In the genomic region with DNA sequence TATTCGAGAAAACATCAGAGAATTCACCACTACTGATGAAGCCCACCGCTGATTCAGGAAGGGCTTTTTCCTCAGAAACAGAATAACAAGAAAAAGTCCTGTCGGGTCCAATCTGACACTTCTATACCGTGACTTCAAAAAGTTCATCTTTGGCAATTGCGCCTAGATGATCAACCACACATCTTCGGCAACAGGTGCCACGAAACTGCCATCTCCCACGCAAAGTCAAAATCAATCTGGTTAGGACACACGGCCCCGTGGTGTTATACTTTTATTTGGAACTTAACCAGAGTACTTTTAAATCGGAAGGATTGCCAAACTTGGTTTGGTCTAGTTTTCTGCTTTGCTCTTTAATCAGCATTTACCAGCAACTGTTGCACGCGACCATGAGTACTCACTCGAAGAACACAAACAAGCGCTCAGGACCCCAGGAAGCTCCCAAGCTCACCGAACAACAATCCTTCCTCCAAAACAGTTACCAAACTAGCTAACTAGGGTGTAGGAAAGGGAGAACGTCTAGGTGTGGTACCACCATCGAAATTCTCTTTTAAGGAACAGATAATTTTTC, we compare ENCODE assay signal across 8 mouse cellular contexts. TPM values are rescaled to one million over a fixed set of nuclear protein-coding genes. Genes with fewer than 3 reads are reported as not detected.
DNase-seq lines count a peak whose midpoint lies in the region; ATAC-seq and TF ChIP-seq lines count a peak whose summit lies in the region.

No protein-coding gene starts in this region.

- H3K36me3 ChIP-seq in forebrain, embryonic 15.5 days = no peaks in the 10 kb centered on the region
- H3K36me3 ChIP-seq in liver, embryonic 13.5 days = no peaks in the 10 kb centered on the region
- H3K36me3 ChIP-seq in thymus, adult 2 months (ENCODE audit: control insufficient read depth, insufficient read depth, low read length) = no peaks in the 10 kb centered on the region

- peak overlapping the region; percentile 80 for H3K4me2 ChIP-seq in forebrain, embryonic 15.5 days (replicated peaks)
- peak overlapping the region; percentile 78 for H3K4me2 ChIP-seq in liver, embryonic 13.5 days

- no peaks in the 10 kb centered on the region for H3K9me3 ChIP-seq in forebrain, embryonic 15.5 days
- no peaks in the 10 kb centered on the region for H3K9me3 ChIP-seq in liver, embryonic 13.5 days (replicated peaks)

- H3K4me1 ChIP-seq in cerebellum, adult 2 months (ENCODE audit: control insufficient read depth, insufficient read depth, low read length) = no peaks in the 10 kb centered on the region; the same call in 1 of the 2 replicates
- H3K4me1 ChIP-seq in forebrain, embryonic 15.5 days = peaks cover 31% of the 10 kb centered on the region
- H3K4me1 ChIP-seq in liver, embryonic 13.5 days (replicated peaks) = peaks cover 55% of the 10 kb centered on the region
- H3K4me1 ChIP-seq in thymus, adult 2 months (replicated peaks; ENCODE audit: control insufficient read depth, insufficient read depth, low read length) = peaks cover 8% of the 10 kb centered on the region

- 2% methylated on average over 18 of the region's 18 CpGs for WGBS in cerebellum, adult 2 months
- WGBS in forebrain, embryonic 15.5 days = 1% methylated on average over 18 of the region's 18 CpGs
- WGBS in liver, embryonic 13.5 days (ENCODE audit: insufficient replicate concordance) = 1% methylated on average over 18 of the region's 18 CpGs
- WGBS in thymus, adult 2 months = under 1% methylated on average over 18 of the region's 18 CpGs

- H3K4me3 ChIP-seq in cerebellum, adult 2 months (replicated peaks; ENCODE audit: insufficient read depth, low read depth, low read length) = peak overlapping the region; percentile 77
- peak overlapping the region; percentile 72 for H3K4me3 ChIP-seq in forebrain, embryonic 15.5 days
- H3K4me3 ChIP-seq in liver, embryonic 13.5 days (replicated peaks) = peak overlapping the region; percentile 91
- H3K4me3 ChIP-seq in thymus, adult 2 months (ENCODE audit: control insufficient read depth, insufficient read depth, low read length) = peak overlapping the region; percentile 60

- no peaks in the 10 kb centered on the region for H3K27me3 ChIP-seq in cerebellum, adult 2 months (ENCODE audit: control insufficient read depth, insufficient read depth, low read length)
- no peaks in the 10 kb centered on the region for H3K27me3 ChIP-seq in forebrain, embryonic 15.5 days
- H3K27me3 ChIP-seq in liver, embryonic 13.5 days = no peaks in the 10 kb centered on the region
- no peaks in the 10 kb centered on the region for H3K27me3 ChIP-seq in thymus, adult 2 months (ENCODE audit: control insufficient read depth, insufficient read depth, low read length)

- no peak for TF ChIP-seq CTCF in cerebellum, adult 2 months (IDR thresholded peaks at IDR 0.05; ENCODE audit: borderline replicate concordance, insufficient read depth, low read depth, low read length)
- no peak for TF ChIP-seq CTCF in thymus, adult 2 months (IDR thresholded peaks at IDR 0.05; ENCODE audit: borderline replicate concordance, control insufficient read depth, extremely low read depth, insufficient read depth, low read length, poor library complexity)

- H3K27ac ChIP-seq in cerebellum, adult 2 months (ENCODE audit: insufficient read depth, low read length) = no peak overlapping the region
- H3K27ac ChIP-seq in forebrain, embryonic 15.5 days (replicated peaks) = peak overlapping the region; percentile 96
- 0 out of 2 replicates have a peak overlapping the region, but pooled peaks have one; percentile 11 for H3K27ac ChIP-seq in liver, embryonic 13.5 days
- peak overlapping the region; percentile 59 for H3K27ac ChIP-seq in thymus, adult 2 months (ENCODE audit: control insufficient read depth, insufficient read depth, low read length)

- TF ChIP-seq POLR2A in cerebellum, adult 2 months (IDR thresholded peaks at IDR 0.05; ENCODE audit: borderline replicate concordance, insufficient read depth, low read length) = no peak
- no peak for TF ChIP-seq POLR2A in thymus, adult 2 months (IDR thresholded peaks at IDR 0.05; ENCODE audit: control insufficient read depth, extremely low read depth, insufficient read depth, low read length, poor library complexity)

- peak in 1 of 2 experiments; percentile 18 for DNase-seq in cerebellum, adult 2 months
- no peak for DNase-seq in cerebellum, adult 9-10 months
- peak; percentile 40 for DNase-seq in CD4-positive helper T cell, adult 2 months (ENCODE audit: low read depth, low spot score)
- peak; percentile 9 for DNase-seq in liver, embryonic 13.5 days
- peak; percentile 32 for DNase-seq in thymus, adult 2 months
- DNase-seq in adrenal gland, postnatal 25 days = no peak
- DNase-seq in Muller cell, postnatal 12 days (ENCODE audit: inconsistent ontology term) = no peak

- no peak for ATAC-seq in forebrain, embryonic 15.5 days (replicated peaks)
- no peak for ATAC-seq in liver, embryonic 13.5 days (ENCODE audit: low read depth)

- peak overlapping the region; percentile 93 for H3K9ac ChIP-seq in forebrain, embryonic 15.5 days (replicated peaks)
- peak overlapping the region; percentile 97 for H3K9ac ChIP-seq in liver, embryonic 13.5 days

RNA-seq across cellular contexts. Expression of gene Bptf, which starts 1.6 kb away (rescaled TPM):
- 55.7 and 56.9 TPM in 2 replicates for polyA plus RNA-seq in cerebellum, adult 2 months (2012; rRNA removed)
- polyA plus RNA-seq in forebrain, embryonic 15.5 days (2015; fragmentation: Nextera tagmentation; extraction: Ambion mirVana) = 37.1 and 38.0 TPM in 2 replicates
- 8.7 and 9.3 TPM in 2 replicates for polyA plus RNA-seq in liver, embryonic 13.5 days (2015; fragmentation: Nextera tagmentation; extraction: Ambion mirVana)
- 58.4 and 66.1 TPM in 2 replicates for polyA plus RNA-seq in thymus, adult 2 months (2012; rRNA removed)
- 50.9 and 52.9 TPM in 2 replicates for total RNA-seq in adrenal gland, postnatal 25 days (2021)

RNA-seq across cellular contexts. Expression of gene Nol11, which starts 58.9 kb away (rescaled TPM):
- polyA plus RNA-seq in cerebellum, adult 2 months (2012; rRNA removed) = 19.5 and 20.0 TPM in 2 replicates
- polyA plus RNA-seq in forebrain, embryonic 15.5 days (2015; fragmentation: Nextera tagmentation; extraction: Ambion mirVana) = 53.9 and 55.4 TPM in 2 replicates
- 33.8 and 42.2 TPM in 2 replicates for polyA plus RNA-seq in liver, embryonic 13.5 days (2015; fragmentation: Nextera tagmentation; extraction: Ambion mirVana)
- polyA plus RNA-seq in thymus, adult 2 months (2012; rRNA removed) = 11.7 and 12.8 TPM in 2 replicates
- total RNA-seq in adrenal gland, postnatal 25 days (2021) = 21.6 and 23.2 TPM in 2 replicates

Comparison
In these comparisons a context has a peak if more than half of its experiments do, and no peak if none do; other contexts are left out.
1. DNase-seq: peak in CD4-positive helper T cell, adult 2 months (single experiment), liver, embryonic 13.5 days (single experiment) and thymus, adult 2 months (single experiment); none in cerebellum, adult 9-10 months (single experiment), adrenal gland, postnatal 25 days (single experiment) and Muller cell, postnatal 12 days (single experiment).
2. Peak in every context shown above with its lines, with median percentiles within 50 percentile points of each other: H3K4me3 ChIP-seq.